Mouse (Mus musculus): ENCODE data around the gene Arrdc3.

GRCm38 (mm10) chr13:80862215-80862614, 21.0 kb upstream of the Arrdc3 start:
- TF ChIP-seq CTCF (IDR thresholded peaks at IDR 0.05; ENCODE audit: extremely low read depth, insufficient read depth, insufficient read length, insufficient replicate concordance) = peak; percentile 75; the same call in 1 of the 2 replicates
- no peak for TF ChIP-seq POLR2A (IDR thresholded peaks at IDR 0.05; ENCODE audit: low read depth, low read length)
